Mouse (Mus musculus) spleen, postnatal 0 days (tissue): ENCODE measurements around the gene Zdhhc19. TPM values are rescaled to one million over a fixed set of nuclear protein-coding genes. Genes with fewer than 3 reads are reported as not detected.

Source experiments
- polyA plus RNA-seq: library from polyadenylated mRNA; unstranded; fragments of >200 nt; fragmentation: Nextera tagmentation; extraction: Ambion mirVana; gene quantifications from 2 replicates; pipeline ENCODE4 v1.2.1, GENCODE M21; 2015

Gene Zdhhc19
- polyA plus RNA-seq: 0.12 TPM in 1 of 2 replicates, not detected in the other

DNA sequence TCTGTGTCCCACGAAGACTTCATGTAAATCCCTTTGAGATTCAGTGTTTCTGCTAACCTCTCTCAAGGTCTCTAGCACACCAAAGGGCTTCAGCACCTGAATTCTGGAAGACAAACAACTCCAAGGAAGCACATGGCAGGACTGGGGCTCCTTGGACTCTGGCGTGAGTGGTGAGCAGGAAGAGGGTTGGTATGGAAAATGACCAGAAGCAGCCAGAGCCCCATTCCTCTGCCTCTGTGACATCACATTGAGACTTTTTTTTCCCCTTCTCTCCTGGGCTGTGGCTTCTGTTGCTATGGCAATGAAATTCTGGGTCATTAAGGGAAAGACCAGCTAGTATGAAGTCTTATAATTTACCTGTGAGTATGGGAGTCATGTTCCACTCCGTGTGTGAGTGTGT lies at the start of gene Zdhhc19:
Gene Zdhhc19, plus strand, starts transcription at position 301 of the 400 bp plus-strand sequence.

DNA sequence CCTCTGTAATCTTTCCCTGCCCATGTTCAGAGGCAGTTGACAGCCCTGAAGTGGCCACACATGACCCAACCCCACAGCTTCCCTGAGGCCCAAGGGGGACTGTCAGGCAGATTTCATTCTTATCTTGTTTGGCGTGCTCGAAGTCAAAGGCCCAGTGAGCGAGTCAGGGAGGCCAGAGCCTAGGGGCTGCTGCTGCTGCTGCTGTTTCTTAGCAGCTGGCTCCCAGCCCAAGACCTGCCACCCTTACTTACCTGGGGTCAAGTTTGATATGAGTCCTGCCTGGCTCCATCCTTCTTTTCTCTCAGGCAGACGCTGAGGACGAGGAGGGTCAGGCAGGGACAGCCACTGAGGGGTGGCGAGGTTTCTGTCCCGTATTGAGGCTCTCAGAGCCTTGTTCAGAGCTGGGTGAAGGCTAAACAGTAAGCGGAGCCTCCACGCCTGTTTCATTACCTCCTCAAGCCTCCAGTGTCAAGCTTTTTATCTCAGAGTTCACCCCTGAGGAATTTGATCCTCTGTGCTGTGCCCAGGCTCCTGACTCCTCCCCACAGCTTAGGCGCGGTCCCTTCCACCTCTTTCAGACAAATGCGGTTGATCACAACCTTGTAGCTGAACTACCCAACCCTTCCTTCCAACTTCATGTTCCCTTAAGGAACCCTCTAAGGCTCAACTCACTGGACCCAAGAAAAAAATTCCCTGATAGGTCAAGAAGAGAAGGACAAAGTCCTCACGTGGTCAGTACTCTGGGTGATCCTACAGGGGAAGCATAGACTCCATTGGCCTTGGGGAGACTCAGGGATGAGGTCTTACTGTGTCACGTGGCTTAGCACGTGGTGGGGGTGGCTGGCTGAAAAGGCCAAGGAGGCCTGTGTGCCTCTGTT lies 8.6 kb upstream of the Zdhhc19 start, which contains the start of gene Slc51a:
Gene Slc51a, minus strand, starts transcription at position 646 of the 878 bp plus-strand sequence.

GRCm38 (mm10) chr16:32608712-32609400 lies 112.8 kb downstream of the Zdhhc19 start, which contains the start of gene Tfrc:
Gene Tfrc, plus strand, starts transcription at chr16:32608920.

Other genes starting within 250 kb of the Zdhhc19 start
- 6.5 TPM in 2 replicates for gene Fbxo45, start 249.1 kb upstream of the Zdhhc19 start, polyA plus RNA-seq
- 15.4 and 16.6 TPM in 2 replicates for gene Wdr53, start 249.0 kb upstream of the Zdhhc19 start, polyA plus RNA-seq
- 0.08 TPM in 1 of 2 replicates, not detected in the other for gene Smco1, start 224.8 kb upstream of the Zdhhc19 start, polyA plus RNA-seq
- 22.6 and 23.0 TPM in 2 replicates for gene Rnf168, start 218.8 kb upstream of the Zdhhc19 start, polyA plus RNA-seq
- 10.8 and 11.4 TPM in 2 replicates for gene Ubxn7, start 164.0 kb upstream of the Zdhhc19 start, polyA plus RNA-seq
- not detected in 2 replicates for gene Tm4sf19, start 95.8 kb upstream of the Zdhhc19 start, polyA plus RNA-seq
- gene Tctex1d2, start 76.6 kb upstream of the Zdhhc19 start, polyA plus RNA-seq: 18.7 and 19.7 TPM in 2 replicates
- gene Pcyt1a, start 65.3 kb upstream of the Zdhhc19 start, polyA plus RNA-seq: 38.5 and 38.8 TPM in 2 replicates
- 1.1 and 2.2 TPM in 2 replicates for gene Slc51a, start 8.4 kb upstream of the Zdhhc19 start, polyA plus RNA-seq
- 202 and 233 TPM in 2 replicates for gene Tfrc, start 112.7 kb downstream of the Zdhhc19 start, polyA plus RNA-seq
- gene Tnk2, start 147.6 kb downstream of the Zdhhc19 start, polyA plus RNA-seq: 12.1 and 15.9 TPM in 2 replicates
- not detected in 2 replicates for gene Muc4, start 239.6 kb downstream of the Zdhhc19 start, polyA plus RNA-seq